In genomic region chr5:147494791-147495376, GRCm38 (mm10) we compare ENCODE assay signal across 21 mouse cellular contexts.
DNase-seq lines count a peak whose midpoint lies in the region; ATAC-seq and TF ChIP-seq lines count a peak whose summit lies in the region.
"Had no signal": no experiment of that assay in that cellular context is flagged by ENCODE, and none has a peak within 500 bp of the region (broad histone marks: within the 10 kb centered on the region; RNA-seq: fewer than 3 reads in every experiment).

No protein-coding gene starts in this region.

- WGBS in cerebellum, adult 2 months: 79% methylated on average over 10 of the region's 10 CpGs
- WGBS in heart, postnatal 0 days: 61% methylated on average over 10 of the region's 10 CpGs
- WGBS in liver, embryonic 16.5 days (ENCODE audit: insufficient replicate concordance): 34% methylated on average over 10 of the region's 10 CpGs

- TF ChIP-seq CTCF in cerebellum, adult 2 months (IDR thresholded peaks at IDR 0.05; ENCODE audit: borderline replicate concordance, insufficient read depth, low read depth, low read length): no peak
- TF ChIP-seq CTCF in heart, postnatal 0 days (IDR thresholded peaks at IDR 0.05; ENCODE audit: low read depth): no peak

- intact Hi-C loops in left cerebral cortex, postnatal 10 days (cut with DNase I): no loop called here

- TF ChIP-seq EP300 in heart, postnatal 0 days (IDR thresholded peaks at IDR 0.05; ENCODE audit: low read depth): no peak

- H3K4me3 ChIP-seq in cerebellum, adult 2 months (replicated peaks; ENCODE audit: insufficient read depth, low read depth, low read length): no peak overlapping the region
- no peak overlapping the region for H3K4me3 ChIP-seq in heart, postnatal 0 days (ENCODE audit: low read depth, low read length)
- H3K4me3 ChIP-seq in liver, embryonic 16.5 days (ENCODE audit: low read depth, low read length): no peak overlapping the region
- H3K4me3 ChIP-seq: heart, embryonic 15.5 days; hindbrain, embryonic 12.5 days; kidney, embryonic 15.5 days; neural tube, embryonic 15.5 days had no signal

- H3K4me2 ChIP-seq in heart, postnatal 0 days (ENCODE audit: low read depth, low read length): no peak overlapping the region
- H3K4me2 ChIP-seq in liver, embryonic 16.5 days (ENCODE audit: low read depth, low read length): no peak overlapping the region
- H3K4me2 ChIP-seq: heart, embryonic 15.5 days; hindbrain, embryonic 12.5 days; kidney, embryonic 15.5 days; midbrain, embryonic 11.5 days; neural tube, embryonic 15.5 days had no signal

- peaks cover 29% of the 10 kb centered on the region for H3K4me1 ChIP-seq in cerebellum, adult 2 months (ENCODE audit: control insufficient read depth, insufficient read depth, low read length)
- peaks cover 16% of the 10 kb centered on the region; the same call in 1 of the 2 replicates for H3K4me1 ChIP-seq in heart, postnatal 0 days (ENCODE audit: control insufficient read depth, insufficient read depth)
- peaks cover 34% of the 10 kb centered on the region for H3K4me1 ChIP-seq in liver, embryonic 16.5 days (ENCODE audit: control insufficient read depth, low read depth, low read length)
- H3K4me1 ChIP-seq: hindbrain, embryonic 12.5 days had no signal

- H3K9me3 ChIP-seq in heart, postnatal 0 days (replicated peaks; ENCODE audit: control insufficient read depth, low read length): no peaks in the 10 kb centered on the region
- no peaks in the 10 kb centered on the region for H3K9me3 ChIP-seq in liver, embryonic 16.5 days (replicated peaks; ENCODE audit: control insufficient read depth, low read length)
- H3K9me3 ChIP-seq: heart, embryonic 15.5 days; hindbrain, embryonic 12.5 days; kidney, embryonic 15.5 days; neural tube, embryonic 15.5 days had no signal

- H3K27ac ChIP-seq in cerebellum, adult 2 months (ENCODE audit: insufficient read depth, low read length): peak overlapping the region; percentile 81; the same call in 1 of the 2 replicates
- H3K27ac ChIP-seq in heart, postnatal 0 days (ENCODE audit: low read depth): 0 out of 2 replicates have a peak overlapping the region, but pooled peaks have one; percentile 15
- peak overlapping the region; percentile 64 for H3K27ac ChIP-seq in liver, embryonic 16.5 days (ENCODE audit: low read length)
- H3K27ac ChIP-seq: hindbrain, embryonic 12.5 days; kidney, embryonic 15.5 days; neural tube, embryonic 15.5 days had no signal

- no peak overlapping the region for H3K9ac ChIP-seq in heart, postnatal 0 days (replicated peaks; ENCODE audit: low read depth, low read length)
- H3K9ac ChIP-seq in liver, embryonic 16.5 days (ENCODE audit: low read depth, low read length): peak overlapping the region; percentile 16; the same call in 1 of the 2 replicates
- H3K9ac ChIP-seq: heart, embryonic 15.5 days; hindbrain, embryonic 12.5 days; kidney, embryonic 15.5 days; neural tube, embryonic 15.5 days had no signal

- DNase-seq in cerebellum, adult 2 months: no peak
- DNase-seq in cerebellum, postnatal 36 days: no peak
- DNase-seq in heart, postnatal 0 days (ENCODE audit: low spot score): no peak
- DNase-seq in heart, adult 8-10 months (ENCODE audit: low spot score): no peak
- DNase-seq in left cerebral cortex, postnatal 10 days (ENCODE audit: extremely low spot score in 1 of 2, low spot score in 2 of 2): no peak
- DNase-seq: adrenal gland, postnatal 25 days; cerebellum, adult 9-11 months; lung, adult 2 months; lung, postnatal 36 days; right cerebral cortex, adult 18-20 months; right cerebral cortex, postnatal 4 days; thymus, postnatal 25 days had no signal

- TF ChIP-seq POLR2A in cerebellum, adult 2 months (IDR thresholded peaks at IDR 0.05; ENCODE audit: borderline replicate concordance, insufficient read depth, low read length): no peak

- H3K27me3 ChIP-seq in cerebellum, adult 2 months (ENCODE audit: control insufficient read depth, insufficient read depth, low read length): no peaks in the 10 kb centered on the region
- H3K27me3 ChIP-seq in heart, postnatal 0 days (ENCODE audit: control insufficient read depth, insufficient read depth, low read length): no peaks in the 10 kb centered on the region
- no peaks in the 10 kb centered on the region for H3K27me3 ChIP-seq in liver, embryonic 16.5 days (ENCODE audit: control insufficient read depth, insufficient read depth, low read depth, low read length)
- H3K27me3 ChIP-seq: heart, embryonic 15.5 days; hindbrain, embryonic 12.5 days; kidney, embryonic 15.5 days; neural tube, embryonic 15.5 days had no signal

- no peak for ATAC-seq in heart, postnatal 0 days (ENCODE audit: insufficient read depth, low read depth)
- ATAC-seq in erythroblast, adult 5-6 weeks (replicated peaks; ENCODE audit: low FRiP score, poor library complexity, severe bottlenecking): 0 out of 2 replicates have a peak, but pooled peaks have one; percentile 27
- 0 out of 2 replicates have a peak, but pooled peaks have one; percentile 7 for ATAC-seq in liver, embryonic 16.5 days (ENCODE audit: low read depth)
- no peak for ATAC-seq in monocyte, adult 5-6 weeks (replicated peaks; ENCODE audit: insufficient number of reproducible peaks, low FRiP score, low TSS enrichment, poor library complexity, severe bottlenecking)
- ATAC-seq: intestine, postnatal 0 days had no signal

- 0 out of 2 replicates have a peak, but pooled peaks cover 6% of the 10 kb centered on the region for H3K36me3 ChIP-seq in heart, postnatal 0 days (replicated peaks; ENCODE audit: control insufficient read depth, insufficient read depth, low read length)
- H3K36me3 ChIP-seq in liver, embryonic 16.5 days (ENCODE audit: control insufficient read depth, insufficient read depth): no peaks in the 10 kb centered on the region; the same call in none of the 2 replicates
- H3K36me3 ChIP-seq: heart, embryonic 15.5 days; hindbrain, embryonic 12.5 days; kidney, embryonic 15.5 days; neural tube, embryonic 15.5 days had no signal

Comparison
In these comparisons a context has a peak if more than half of its experiments do, and no peak if none do; other contexts are left out.
1. H3K27ac ChIP-seq: peak in every context shown above with its lines; median percentile 81 in cerebellum, adult 2 months; 64 in liver, embryonic 16.5 days; 15 in heart, postnatal 0 days.
2. ATAC-seq: peak in erythroblast, adult 5-6 weeks (single experiment) and liver, embryonic 16.5 days (single experiment); none in heart, postnatal 0 days (single experiment) and monocyte, adult 5-6 weeks (single experiment).